Mouse (Mus musculus) lung, embryonic 15.5 days (tissue): ENCODE measurements around the gene Nos1ap. TPM values are rescaled to one million over a fixed set of nuclear protein-coding genes. Genes with fewer than 3 reads are reported as not detected.

Experiments
- ATAC-seq: fragments of 200-750 bp; cut with Nextera tagmentation; 2 replicates; pipeline ENCODE4 v1.8.0; 2017; ENCODE audit warnings: moderate number of reproducible peaks, borderline replicate concordance; ENCODE audit not compliant: low FRiP score, low TSS enrichment; ENCODE audit errors: extremely low read depth
- H3K27ac ChIP-seq: fragments of 300-500 bp; sonication (generic); 2 replicates; pipeline ENCODE4 v1.5.1; 2015; ENCODE audit warnings: moderate library complexity, mild to moderate bottlenecking, inconsistent platforms
- H3K27me3 ChIP-seq: fragments of 300-500 bp; sonication (generic); 2 replicates; pipeline ENCODE4 v1.6.1; 2015; ENCODE audit warnings: inconsistent platforms
- H3K36me3 ChIP-seq: fragments of 300-500 bp; sonication (generic); 2 replicates; pipeline ENCODE4 v1.6.1; 2015; ENCODE audit warnings: inconsistent platforms
- H3K4me1 ChIP-seq: fragments of 300-500 bp; sonication (generic); 2 replicates; pipeline ENCODE4 v1.6.1; 2015; ENCODE audit warnings: inconsistent platforms
- H3K4me2 ChIP-seq: fragments of 300-500 bp; sonication (generic); 2 replicates; pipeline ENCODE4 v1.6.1; 2015; ENCODE audit warnings: inconsistent platforms, mild to moderate bottlenecking, moderate library complexity
- H3K4me3 ChIP-seq: fragments of 300-500 bp; sonication (generic); 2 replicates; pipeline ENCODE4 v1.5.1; 2015; ENCODE audit warnings: mild to moderate bottlenecking, inconsistent platforms
- H3K9ac ChIP-seq: fragments of 300-500 bp; sonication (generic); 2 replicates; pipeline ENCODE4 v1.6.1; 2015; ENCODE audit warnings: inconsistent platforms
- H3K9me3 ChIP-seq: fragments of 300-500 bp; sonication (generic); 2 replicates; pipeline ENCODE4 v1.6.1; 2016; ENCODE audit warnings: inconsistent platforms
- WGBS: fragments of 180-500 bp; shearing (Covaris S2); methylation state at CpG from one replicate; pipeline ENCODE4 v1.1.7; 2015; 5-methylcytosine and 5-hydroxymethylcytosine counted together
- polyA plus RNA-seq: library from polyadenylated mRNA; unstranded; fragments of >200 nt; fragmentation: Nextera tagmentation; extraction: Ambion mirVana; gene quantifications from 2 replicates; pipeline ENCODE4 v1.2.1, GENCODE M21; 2015

Gene Nos1ap
- polyA plus RNA-seq, 1 experiment from 2014 or later = 10.6 TPM

DNA sequence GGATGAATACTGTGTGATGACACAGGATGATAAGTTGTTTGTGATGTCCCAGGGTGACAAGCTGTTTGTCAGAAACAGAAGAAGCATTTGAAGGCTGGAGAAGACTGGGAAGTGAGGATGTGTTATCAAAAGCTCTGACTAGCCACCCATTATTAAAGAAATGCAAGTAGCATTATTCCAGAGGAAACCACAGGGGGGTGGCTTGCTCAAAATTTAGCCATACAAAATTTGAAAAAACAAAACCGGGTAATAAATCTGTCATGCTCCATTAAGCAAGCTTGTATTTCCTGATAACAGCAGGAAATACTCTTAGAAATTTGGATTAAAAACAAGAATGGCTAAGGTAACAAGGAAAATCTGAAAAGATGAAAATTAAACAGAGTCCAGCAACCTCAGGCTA is 171.5 kb downstream of the Nos1ap start:
- H3K4me2 ChIP-seq = no peak overlapping the region

DNA sequence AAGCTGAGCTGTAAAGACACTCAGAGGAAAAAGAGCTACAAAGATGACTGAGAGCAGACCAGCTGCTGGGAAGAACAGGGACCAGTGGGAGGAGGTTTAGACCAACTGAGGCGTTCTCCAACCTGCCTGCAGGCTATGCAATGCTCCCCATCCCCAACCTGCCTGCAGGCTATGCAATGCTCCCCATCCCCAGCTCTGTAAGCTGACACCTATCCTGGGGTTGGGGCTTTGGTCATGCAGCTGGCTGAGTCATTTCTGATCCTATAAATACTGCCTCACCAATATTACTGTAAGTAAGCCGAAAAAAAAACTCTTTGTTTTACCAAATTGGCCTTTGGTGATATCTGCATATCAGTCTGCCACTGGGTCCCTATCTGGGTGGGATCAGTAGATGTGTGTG is 172.7 kb downstream of the Nos1ap start:
- Histone ChIP-seq H3K4me2 (no peak overlapping the region), H3K9ac (no peak overlapping the region), H3K27ac (no peak overlapping the region), H3K4me3 (no peak overlapping the region), H3K4me1 (no peaks in the 10 kb centered on the region), H3K36me3 (no peaks in the 10 kb centered on the region), H3K9me3 (no peaks in the 10 kb centered on the region), H3K27me3 (no peaks in the 10 kb centered on the region)
- ATAC-seq = no peak
- WGBS = 56% methylated on average over 2 of the region's 2 CpGs

More for the DNA sequence above, 171.5 kb downstream of the Nos1ap start:
- no peak overlapping the region for H3K27ac ChIP-seq
- ATAC-seq = no peak
- H3K9ac ChIP-seq = no peak overlapping the region
- no peak overlapping the region for H3K4me3 ChIP-seq
- no peaks in the 10 kb centered on the region for H3K9me3 ChIP-seq
- no peaks in the 10 kb centered on the region for H3K4me1 ChIP-seq
- 42% methylated on average over 1 of the region's 1 CpGs for WGBS
- H3K27me3 ChIP-seq = no peaks in the 10 kb centered on the region
- no peaks in the 10 kb centered on the region for H3K36me3 ChIP-seq

GRCm38 (mm10) chr1:170416206-170416605 is 173.5 kb downstream of the Nos1ap start:
- Histone ChIP-seq H3K4me2 (no peak overlapping the region), H3K9me3 (no peaks in the 10 kb centered on the region), H3K36me3 (no peaks in the 10 kb centered on the region), H3K4me3 (no peak overlapping the region), H3K27me3 (no peaks in the 10 kb centered on the region), H3K9ac (no peak overlapping the region), H3K4me1 (no peaks in the 10 kb centered on the region), H3K27ac (no peak overlapping the region)
- no peak for ATAC-seq
- WGBS = 61% methylated on average over 6 of the region's 6 CpGs

DNA sequence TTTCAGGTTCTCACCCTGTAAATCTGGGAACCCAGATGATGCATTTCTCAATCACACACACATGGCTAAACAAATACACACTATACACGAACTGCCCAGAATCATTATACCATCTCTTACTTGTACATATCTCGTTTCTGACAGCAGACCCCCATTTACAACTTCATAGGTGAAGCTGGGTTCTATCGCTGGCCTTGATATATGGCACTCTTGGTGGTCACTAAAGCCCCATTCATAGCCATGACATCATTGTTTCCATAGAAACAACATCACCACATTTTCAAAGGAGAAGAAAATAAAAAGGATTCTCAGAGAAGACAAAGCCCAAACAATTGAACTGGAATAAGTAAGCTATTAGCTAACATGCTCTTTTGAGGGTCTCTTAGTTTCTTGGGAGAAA is 174.3 kb downstream of the Nos1ap start:
- H3K27me3 ChIP-seq = no peaks in the 10 kb centered on the region
- H3K4me3 ChIP-seq = no peak overlapping the region
- no peaks in the 10 kb centered on the region for H3K4me1 ChIP-seq
- no peaks in the 10 kb centered on the region for H3K36me3 ChIP-seq
- no peak overlapping the region for H3K4me2 ChIP-seq
- WGBS = 62% methylated on average over 3 of the region's 3 CpGs
- H3K9me3 ChIP-seq = no peaks in the 10 kb centered on the region
- ATAC-seq = no peak
- H3K9ac ChIP-seq = no peak overlapping the region
- H3K27ac ChIP-seq = no peak overlapping the region

DNA sequence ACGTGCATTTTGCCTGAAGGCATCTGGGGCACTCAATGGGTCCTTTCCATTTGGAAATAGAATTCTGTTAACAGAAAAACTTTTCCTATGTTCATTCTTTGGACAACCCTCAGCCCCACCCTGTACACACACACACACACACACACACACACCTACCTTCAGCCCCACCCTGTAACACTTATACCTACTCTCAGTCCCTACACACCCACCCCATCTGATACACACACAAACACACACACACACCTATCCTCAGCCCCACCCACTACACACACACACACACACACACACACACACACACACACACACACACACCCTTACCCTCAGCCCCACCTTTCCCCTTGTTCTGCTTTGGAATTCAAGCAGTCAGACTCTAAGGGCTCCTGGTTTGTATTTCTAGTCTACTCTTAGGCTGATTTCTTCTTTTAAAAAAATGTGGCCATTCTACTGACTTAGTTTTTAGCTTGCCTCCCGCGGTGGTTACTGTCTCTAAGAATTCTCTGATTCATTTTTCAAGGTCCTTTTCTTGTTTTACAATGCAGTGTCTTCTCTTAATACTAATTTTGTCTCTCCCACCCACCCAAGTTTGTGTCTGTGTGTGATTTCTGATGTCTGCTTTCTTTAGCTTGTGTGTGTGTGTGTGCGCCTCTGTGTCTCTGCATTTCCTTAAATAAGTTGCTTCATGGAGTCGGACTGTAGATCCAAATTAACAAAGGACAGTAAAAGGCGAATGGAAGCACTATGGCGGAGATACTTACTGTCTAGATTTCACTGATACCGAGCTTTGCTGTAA is 179.1 kb downstream of the Nos1ap start:
- H3K36me3 ChIP-seq = no peaks in the 10 kb centered on the region
- no peak overlapping the region for H3K9ac ChIP-seq
- no peaks in the 10 kb centered on the region for H3K27me3 ChIP-seq
- ATAC-seq = no peak
- no peak overlapping the region for H3K4me2 ChIP-seq
- no peaks in the 10 kb centered on the region for H3K9me3 ChIP-seq
- H3K4me1 ChIP-seq = no peaks in the 10 kb centered on the region
- H3K27ac ChIP-seq = no peak overlapping the region
- H3K4me3 ChIP-seq = no peak overlapping the region
- 78% methylated on average over 8 of the region's 8 CpGs for WGBS

DNA sequence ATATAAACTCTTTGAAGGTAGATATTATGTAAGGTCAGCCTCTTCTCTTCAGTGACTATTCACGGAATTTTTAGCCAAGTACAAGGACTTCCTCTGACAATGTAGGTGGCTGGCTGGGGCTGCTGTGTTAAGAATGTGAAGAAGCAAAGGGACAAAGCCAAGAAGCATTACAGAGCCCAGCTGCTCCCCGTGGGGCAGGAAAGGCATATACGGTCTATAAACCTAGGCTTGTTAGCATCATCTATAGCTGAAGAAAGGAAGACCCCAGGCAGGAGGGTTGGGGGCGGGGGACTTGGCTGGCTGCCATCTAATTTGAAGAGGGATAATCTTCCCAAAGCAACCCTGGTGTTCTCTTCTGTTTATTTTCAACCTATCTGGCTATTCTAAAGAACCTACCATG is 180.6 kb downstream of the Nos1ap start:
- Histone ChIP-seq H3K4me3 (no peak overlapping the region), H3K9me3 (no peaks in the 10 kb centered on the region), H3K36me3 (no peaks in the 10 kb centered on the region), H3K9ac (no peak overlapping the region), H3K4me2 (no peak overlapping the region), H3K4me1 (no peaks in the 10 kb centered on the region), H3K27me3 (no peaks in the 10 kb centered on the region), H3K27ac (no peak overlapping the region)
- WGBS = 26% methylated on average over 4 of the region's 4 CpGs
- no peak for ATAC-seq

GRCm38 (mm10) chr1:170406921-170407320 is 182.7 kb downstream of the Nos1ap start:
- no peak for ATAC-seq
- H3K27ac ChIP-seq = no peak overlapping the region
- H3K9me3 ChIP-seq = no peaks in the 10 kb centered on the region
- no peaks in the 10 kb centered on the region for H3K36me3 ChIP-seq
- no peak overlapping the region for H3K4me3 ChIP-seq
- H3K4me1 ChIP-seq = no peaks in the 10 kb centered on the region
- WGBS = 73% methylated on average over 8 of the region's 8 CpGs
- no peaks in the 10 kb centered on the region for H3K27me3 ChIP-seq
- no peak overlapping the region for H3K9ac ChIP-seq
- no peak overlapping the region for H3K4me2 ChIP-seq

GRCm38 (mm10) chr1:170405152-170405551 is 184.5 kb downstream of the Nos1ap start:
- H3K4me3 ChIP-seq = no peak overlapping the region
- H3K9ac ChIP-seq = no peak overlapping the region
- 75% methylated on average over 2 of the region's 2 CpGs for WGBS
- H3K27ac ChIP-seq = no peak overlapping the region
- no peak for ATAC-seq
- no peaks in the 10 kb centered on the region for H3K27me3 ChIP-seq
- H3K4me2 ChIP-seq = no peak overlapping the region
- no peaks in the 10 kb centered on the region for H3K4me1 ChIP-seq
- H3K36me3 ChIP-seq = no peaks in the 10 kb centered on the region
- no peaks in the 10 kb centered on the region for H3K9me3 ChIP-seq

- no peak overlapping the region for H3K27ac ChIP-seq
- no peaks in the 10 kb centered on the region for H3K9me3 ChIP-seq
- ATAC-seq = no peak
- no peaks in the 10 kb centered on the region for H3K36me3 ChIP-seq
- no peak overlapping the region for H3K9ac ChIP-seq
- no peaks in the 10 kb centered on the region for H3K4me1 ChIP-seq
- no peak overlapping the region for H3K4me3 ChIP-seq
- no peak overlapping the region for H3K4me2 ChIP-seq
- no peaks in the 10 kb centered on the region for H3K27me3 ChIP-seq
- WGBS = 52% methylated on average over 4 of the region's 4 CpGs
Observed at GRCm38 (mm10) chr1:170402682-170403081, 187.0 kb downstream of the Nos1ap start.

GRCm38 (mm10) chr1:170398866-170399265 is 190.8 kb downstream of the Nos1ap start:
- Histone ChIP-seq H3K27ac (no peak overlapping the region), H3K4me2 (no peak overlapping the region), H3K4me3 (no peak overlapping the region), H3K27me3 (no peaks in the 10 kb centered on the region), H3K4me1 (no peaks in the 10 kb centered on the region), H3K9ac (no peak overlapping the region), H3K36me3 (no peaks in the 10 kb centered on the region), H3K9me3 (no peaks in the 10 kb centered on the region)
- 91% methylated on average over 4 of the region's 4 CpGs for WGBS
- no peak for ATAC-seq

DNA sequence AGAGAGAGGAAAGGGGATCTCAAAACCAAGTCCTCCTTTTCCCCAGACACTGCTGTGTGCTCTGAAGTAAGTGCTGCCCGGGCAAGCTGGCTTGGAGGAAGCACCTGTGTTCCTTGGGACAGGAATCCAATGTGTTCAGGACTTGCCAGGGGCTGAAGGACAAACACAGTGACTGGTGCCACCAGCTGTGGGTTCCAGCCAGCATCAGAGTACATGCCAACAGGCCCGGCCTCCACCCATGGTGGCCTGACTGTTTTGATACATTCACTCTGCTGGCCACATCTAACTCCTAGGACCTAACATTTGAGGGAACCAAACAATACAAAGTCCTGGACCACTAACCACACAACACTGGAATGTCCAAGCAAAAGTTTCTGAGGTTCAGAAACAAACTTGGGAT is 194.6 kb downstream of the Nos1ap start:
- H3K27ac ChIP-seq = no peak overlapping the region
- 70% methylated on average over 2 of the region's 2 CpGs for WGBS
- no peak overlapping the region for H3K4me3 ChIP-seq
- H3K9ac ChIP-seq = no peak overlapping the region
- no peaks in the 10 kb centered on the region for H3K36me3 ChIP-seq
- no peaks in the 10 kb centered on the region for H3K9me3 ChIP-seq
- H3K4me2 ChIP-seq = no peak overlapping the region
- H3K4me1 ChIP-seq = peaks cover 15% of the 10 kb centered on the region
- H3K27me3 ChIP-seq = no peaks in the 10 kb centered on the region
- no peak for ATAC-seq

DNA sequence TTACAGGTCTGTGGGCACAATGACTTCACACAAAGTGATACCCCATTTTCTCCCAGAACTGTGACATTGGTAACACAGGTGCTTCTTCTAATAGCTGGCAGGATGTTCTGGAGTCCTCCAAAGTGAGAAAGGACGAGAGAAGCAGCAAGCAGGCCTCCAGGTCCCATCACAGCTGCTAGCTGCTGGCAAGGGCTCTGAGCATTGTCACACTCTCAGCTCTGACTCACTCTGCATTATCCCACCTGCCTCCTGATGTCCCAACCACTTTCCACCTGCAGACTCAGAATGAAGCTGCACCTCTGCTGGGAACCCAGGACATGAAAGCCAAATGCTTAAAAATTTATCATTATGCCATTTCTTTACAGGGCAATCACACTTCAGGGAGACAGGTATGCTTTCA is 195.0 kb downstream of the Nos1ap start:
- H3K4me1 ChIP-seq = peaks cover 15% of the 10 kb centered on the region
- no peak overlapping the region for H3K4me2 ChIP-seq
- 40% methylated on average over 1 of the region's 1 CpGs for WGBS
- H3K4me3 ChIP-seq = no peak overlapping the region
- H3K9ac ChIP-seq = no peak overlapping the region
- H3K27me3 ChIP-seq = no peaks in the 10 kb centered on the region
- no peak overlapping the region for H3K27ac ChIP-seq
- H3K9me3 ChIP-seq = no peaks in the 10 kb centered on the region
- H3K36me3 ChIP-seq = no peaks in the 10 kb centered on the region
- ATAC-seq = no peak
